Mouse (Mus musculus): ENCODE measurements around the gene Galm. TPM values are rescaled to one million over a fixed set of nuclear protein-coding genes. Genes with fewer than 3 reads are reported as not detected.
A peak's percentile ranks its signal among the peaks of the same experiment; 100 is the strongest.

The Galm gene
- polyA plus RNA-seq, 1 experiment from 2014 or later, result 20.0 TPM

- no peaks in the 10 kb centered on the region for H3K36me3 ChIP-seq
- WGBS, result 25% methylated on average over 5 of the region's 5 CpGs
- no peaks in the 10 kb centered on the region for H3K27me3 ChIP-seq
- H3K4me3 ChIP-seq, result no peak overlapping the region
- no peak overlapping the region for H3K4me2 ChIP-seq
- peak; percentile 76 for ATAC-seq (ENCODE audit: insufficient number of reproducible peaks, insufficient read depth, low FRiP score, low TSS enrichment, low read depth)
- H3K4me1 ChIP-seq, result peaks cover 5% of the 10 kb centered on the region
- H3K9me3 ChIP-seq, result no peaks in the 10 kb centered on the region
- H3K27ac ChIP-seq, result no peak overlapping the region
- H3K9ac ChIP-seq, result no peak overlapping the region
Measured at GRCm38 (mm10) chr17:80151353-80151752, 24.1 kb downstream of the Galm start.

DNA sequence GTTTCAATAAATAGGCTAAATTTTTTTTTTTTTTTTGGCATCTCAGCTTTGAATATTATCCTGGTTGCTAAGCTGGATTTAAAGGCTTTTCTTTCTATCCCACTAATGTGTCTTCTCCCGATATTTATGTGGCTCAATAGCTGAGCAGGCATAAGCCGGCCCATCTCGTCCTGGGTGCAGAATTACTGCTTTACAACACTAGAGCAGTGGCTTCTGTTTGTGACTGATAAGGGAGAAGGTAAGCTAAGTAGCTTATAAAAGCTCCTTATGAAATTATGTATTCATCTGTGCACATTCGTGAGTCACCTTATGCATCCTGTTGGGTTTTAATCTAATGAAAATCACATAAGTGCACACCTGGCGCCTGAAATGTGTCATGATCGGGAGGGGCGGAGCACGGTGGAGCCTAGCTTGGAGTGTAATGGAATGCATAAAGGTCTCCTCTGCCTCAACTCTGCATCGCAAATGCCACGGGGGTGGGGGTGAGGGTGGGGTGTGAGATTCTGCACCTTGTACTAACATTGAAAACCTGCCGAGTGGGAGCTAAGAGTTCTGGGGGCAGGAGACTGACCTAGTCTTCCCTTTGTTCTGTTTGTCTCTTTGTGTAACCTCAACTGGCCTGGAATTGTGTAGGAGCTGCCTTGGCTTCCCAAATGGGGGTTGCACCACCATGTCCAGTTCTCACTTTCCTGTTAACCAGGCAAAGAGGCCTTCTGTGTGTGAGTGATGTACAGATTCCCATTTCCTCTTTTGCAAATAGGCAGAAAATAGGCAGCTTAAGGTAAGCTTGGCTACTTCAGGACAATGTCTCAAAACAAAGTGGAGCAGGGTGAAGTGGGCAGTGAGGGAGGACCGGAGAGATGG is 25.7 kb downstream of the Galm start:
- Histone ChIP-seq H3K9ac (no peak overlapping the region), H3K27ac (no peak overlapping the region), H3K4me3 (no peak overlapping the region), H3K4me1 (peaks cover 5% of the 10 kb centered on the region), H3K4me2 (no peak overlapping the region), H3K36me3 (no peaks in the 10 kb centered on the region), H3K27me3 (no peaks in the 10 kb centered on the region), H3K9me3 (no peaks in the 10 kb centered on the region)
- 75% methylated on average over 12 of the region's 12 CpGs for WGBS
- no peak for ATAC-seq (ENCODE audit: insufficient number of reproducible peaks, insufficient read depth, low FRiP score, low TSS enrichment, low read depth)

DNA sequence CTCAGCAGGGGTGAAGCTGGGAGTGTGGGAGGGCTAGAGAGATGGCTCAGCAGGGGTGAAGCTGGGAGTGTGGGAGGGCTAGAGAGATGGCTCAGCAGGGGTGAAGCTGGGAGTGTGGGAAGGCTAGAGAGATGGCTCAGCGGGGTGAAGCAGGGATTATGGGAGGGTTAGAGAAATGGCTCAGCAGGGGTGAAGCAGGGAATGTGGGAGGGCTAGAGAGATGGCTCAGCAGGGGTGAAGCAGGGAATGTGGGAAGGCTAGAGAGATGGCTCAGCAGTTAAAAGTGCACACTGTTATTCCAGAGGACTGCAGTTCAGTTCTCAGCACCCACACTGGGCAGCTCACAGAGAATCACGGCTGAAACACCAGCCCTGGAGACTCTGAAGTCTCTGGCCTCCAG is 26.4 kb downstream of the Galm start:
- H3K9ac ChIP-seq, result no peak overlapping the region
- H3K27me3 ChIP-seq, result no peaks in the 10 kb centered on the region
- ATAC-seq (ENCODE audit: insufficient number of reproducible peaks, insufficient read depth, low FRiP score, low TSS enrichment, low read depth), result no peak
- H3K4me2 ChIP-seq, result no peak overlapping the region
- no peaks in the 10 kb centered on the region for H3K4me1 ChIP-seq
- WGBS, result 56% methylated on average over 2 of the region's 2 CpGs
- no peaks in the 10 kb centered on the region for H3K9me3 ChIP-seq
- H3K4me3 ChIP-seq, result no peak overlapping the region
- H3K36me3 ChIP-seq, result no peaks in the 10 kb centered on the region
- H3K27ac ChIP-seq, result no peak overlapping the region

DNA sequence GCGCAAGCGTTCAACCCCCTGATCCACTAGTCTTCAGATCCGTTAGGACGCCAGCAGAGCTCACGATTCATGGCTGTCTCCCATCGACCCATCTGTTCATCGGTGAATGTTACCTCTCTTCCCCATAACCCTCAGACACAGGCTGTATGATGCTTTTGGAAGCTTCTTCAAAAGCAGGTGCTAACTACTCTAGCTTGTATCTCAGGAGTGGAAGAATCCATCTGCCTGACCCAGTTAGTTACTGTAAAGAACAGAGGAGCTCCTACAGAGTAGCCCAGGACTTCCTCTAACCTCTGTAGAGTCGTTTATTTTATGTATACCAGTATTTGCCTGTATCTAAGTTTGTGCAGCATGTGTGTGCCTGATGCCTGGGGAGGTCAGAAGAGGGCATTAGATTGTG is 29.6 kb downstream of the Galm start:
- 90% methylated on average over 8 of the region's 8 CpGs for WGBS

DNA sequence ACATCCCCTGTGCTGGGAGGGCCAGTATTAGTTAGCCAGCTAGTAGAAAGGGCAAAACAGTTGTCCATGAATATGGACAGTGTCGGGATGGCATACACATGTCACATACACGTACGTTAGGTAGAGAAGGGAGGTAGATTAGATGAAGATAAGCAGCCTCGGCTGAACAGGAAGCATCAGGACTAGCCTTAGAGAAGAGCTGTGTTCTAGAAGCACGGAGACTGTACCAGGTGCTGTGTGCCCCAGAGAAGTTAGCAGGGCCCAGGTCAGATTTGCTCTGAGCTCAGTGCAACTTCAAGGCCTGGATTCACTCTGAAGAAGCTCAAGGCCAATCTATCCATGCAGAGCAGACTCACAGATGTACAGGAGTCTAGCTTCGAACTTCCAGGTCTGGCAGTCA is 30.2 kb downstream of the Galm start:
- Histone ChIP-seq H3K27me3 (no peaks in the 10 kb centered on the region), H3K36me3 (no peaks in the 10 kb centered on the region), H3K4me1 (no peaks in the 10 kb centered on the region), H3K4me2 (no peak overlapping the region), H3K4me3 (no peak overlapping the region), H3K27ac (no peak overlapping the region), H3K9ac (no peak overlapping the region), H3K9me3 (no peaks in the 10 kb centered on the region)
- ATAC-seq (ENCODE audit: insufficient number of reproducible peaks, insufficient read depth, low FRiP score, low TSS enrichment, low read depth), result no peak
- 88% methylated on average over 6 of the region's 6 CpGs for WGBS

More for the DNA sequence above, 29.6 kb downstream of the Galm start:
- Histone ChIP-seq H3K27ac (no peak overlapping the region), H3K27me3 (no peaks in the 10 kb centered on the region), H3K9me3 (no peaks in the 10 kb centered on the region), H3K4me3 (no peak overlapping the region), H3K4me2 (no peak overlapping the region), H3K9ac (no peak overlapping the region), H3K4me1 (no peaks in the 10 kb centered on the region), H3K36me3 (no peaks in the 10 kb centered on the region)
- ATAC-seq (ENCODE audit: insufficient number of reproducible peaks, insufficient read depth, low FRiP score, low TSS enrichment, low read depth), result no peak

DNA sequence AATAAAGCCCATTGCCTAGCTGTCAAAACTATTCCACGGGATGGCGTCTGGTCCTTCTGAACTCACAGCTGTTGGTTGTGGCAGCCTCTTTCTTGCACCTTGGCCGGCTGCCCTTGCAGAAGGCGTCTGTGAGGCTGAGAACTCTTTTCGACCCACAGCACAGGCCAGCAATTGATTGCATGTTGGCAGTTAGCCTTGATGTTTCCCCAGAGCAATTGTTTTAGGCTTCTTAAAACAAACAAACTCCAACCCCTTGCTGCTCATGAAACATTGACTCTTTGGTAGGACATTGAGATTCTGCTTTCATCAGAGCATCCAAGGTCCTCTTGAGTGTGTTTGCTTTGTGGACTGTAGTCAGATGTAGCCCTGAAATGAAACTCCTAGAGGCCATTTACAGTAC is 33.2 kb downstream of the Galm start:
- H3K4me1 ChIP-seq, result no peaks in the 10 kb centered on the region
- H3K9ac ChIP-seq, result no peak overlapping the region
- no peaks in the 10 kb centered on the region for H3K9me3 ChIP-seq
- no peak overlapping the region for H3K4me2 ChIP-seq
- no peaks in the 10 kb centered on the region for H3K27me3 ChIP-seq
- 66% methylated on average over 5 of the region's 5 CpGs for WGBS
- H3K27ac ChIP-seq, result no peak overlapping the region
- no peak for ATAC-seq (ENCODE audit: insufficient number of reproducible peaks, insufficient read depth, low FRiP score, low TSS enrichment, low read depth)
- H3K36me3 ChIP-seq, result no peaks in the 10 kb centered on the region
- no peak overlapping the region for H3K4me3 ChIP-seq

DNA sequence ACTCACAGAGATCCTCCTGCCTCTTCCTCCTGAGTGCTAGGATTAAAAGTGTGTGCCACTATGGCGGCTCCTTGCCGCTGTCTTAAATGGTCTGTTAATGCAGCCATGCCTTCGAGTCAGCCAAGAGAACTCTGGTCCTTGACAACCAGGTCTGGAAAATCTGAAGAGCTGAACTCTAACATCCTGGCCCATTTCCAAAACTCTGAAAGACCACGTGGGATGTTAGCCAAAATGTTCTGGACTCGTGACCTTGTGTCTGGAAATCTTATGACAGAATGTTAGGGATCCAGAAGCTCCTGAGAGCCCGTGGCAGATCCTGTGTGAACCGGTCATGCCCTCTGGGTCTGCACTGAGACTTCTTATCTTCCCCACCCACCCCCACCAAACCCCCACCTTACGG is 36.7 kb downstream of the Galm start:
- H3K9me3 ChIP-seq, result no peaks in the 10 kb centered on the region
- no peak for ATAC-seq (ENCODE audit: insufficient number of reproducible peaks, insufficient read depth, low FRiP score, low TSS enrichment, low read depth)
- H3K4me3 ChIP-seq, result no peak overlapping the region
- 88% methylated on average over 8 of the region's 8 CpGs for WGBS
- no peak overlapping the region for H3K4me2 ChIP-seq
- no peaks in the 10 kb centered on the region for H3K27me3 ChIP-seq
- H3K27ac ChIP-seq, result no peak overlapping the region
- no peaks in the 10 kb centered on the region for H3K36me3 ChIP-seq
- peaks cover 16% of the 10 kb centered on the region for H3K4me1 ChIP-seq
- no peak overlapping the region for H3K9ac ChIP-seq

- Histone ChIP-seq H3K36me3 (no peaks in the 10 kb centered on the region), H3K9ac (no peak overlapping the region), H3K4me1 (peaks cover 16% of the 10 kb centered on the region), H3K4me3 (no peak overlapping the region), H3K27ac (no peak overlapping the region), H3K9me3 (no peaks in the 10 kb centered on the region), H3K27me3 (no peaks in the 10 kb centered on the region), H3K4me2 (no peak overlapping the region)
- ATAC-seq (ENCODE audit: insufficient number of reproducible peaks, insufficient read depth, low FRiP score, low TSS enrichment, low read depth), result no peak
- WGBS, result 62% methylated on average over 6 of the region's 6 CpGs
Measured at GRCm38 (mm10) chr17:80165741-80166140, 38.5 kb downstream of the Galm start.

GRCm38 (mm10) chr17:80166346-80166745 is 39.1 kb downstream of the Galm start:
- Histone ChIP-seq H3K4me3 (no peak overlapping the region), H3K9me3 (no peaks in the 10 kb centered on the region), H3K27me3 (no peaks in the 10 kb centered on the region), H3K27ac (no peak overlapping the region), H3K9ac (no peak overlapping the region), H3K4me1 (peaks cover 16% of the 10 kb centered on the region), H3K36me3 (no peaks in the 10 kb centered on the region), H3K4me2 (no peak overlapping the region)
- 86% methylated on average over 6 of the region's 6 CpGs for WGBS
- no peak for ATAC-seq (ENCODE audit: insufficient number of reproducible peaks, insufficient read depth, low FRiP score, low TSS enrichment, low read depth)

DNA sequence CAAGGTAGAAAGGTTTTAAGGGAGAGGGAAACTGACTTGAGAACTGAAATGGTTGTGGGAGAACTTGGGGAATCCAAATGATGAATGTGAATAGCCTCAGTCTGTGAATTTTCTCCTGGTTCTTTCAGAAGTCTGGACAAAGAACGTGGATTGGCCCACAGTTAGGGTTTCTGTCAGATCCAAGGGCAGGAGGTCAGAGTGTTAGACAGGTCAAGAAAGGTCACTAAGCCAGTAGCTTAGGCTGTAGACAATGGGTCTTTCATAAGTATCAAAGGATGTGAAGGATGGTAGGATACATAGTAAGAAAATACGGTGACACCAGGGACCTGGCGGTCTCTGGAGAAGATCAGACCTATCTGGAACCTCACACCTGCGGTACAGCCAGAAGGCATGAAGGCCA is 40.2 kb downstream of the Galm start:
- ATAC-seq (ENCODE audit: insufficient number of reproducible peaks, insufficient read depth, low FRiP score, low TSS enrichment, low read depth), result no peak
- WGBS, result 33% methylated on average over 4 of the region's 4 CpGs
- H3K4me3 ChIP-seq, result no peak overlapping the region
- H3K4me2 ChIP-seq, result no peak overlapping the region
- peaks cover 16% of the 10 kb centered on the region for H3K4me1 ChIP-seq
- no peaks in the 10 kb centered on the region for H3K27me3 ChIP-seq
- H3K9me3 ChIP-seq, result no peaks in the 10 kb centered on the region
- H3K36me3 ChIP-seq, result no peaks in the 10 kb centered on the region
- no peak overlapping the region for H3K27ac ChIP-seq
- H3K9ac ChIP-seq, result no peak overlapping the region

- no peak overlapping the region for H3K4me3 ChIP-seq
- H3K9me3 ChIP-seq, result no peaks in the 10 kb centered on the region
- no peak overlapping the region for H3K27ac ChIP-seq
- H3K4me1 ChIP-seq, result peaks cover 16% of the 10 kb centered on the region
- H3K27me3 ChIP-seq, result no peaks in the 10 kb centered on the region
- 32% methylated on average over 7 of the region's 7 CpGs for WGBS
- H3K9ac ChIP-seq, result no peak overlapping the region
- no peaks in the 10 kb centered on the region for H3K36me3 ChIP-seq
- no peak for ATAC-seq (ENCODE audit: insufficient number of reproducible peaks, insufficient read depth, low FRiP score, low TSS enrichment, low read depth)
- H3K4me2 ChIP-seq, result peak overlapping the region; percentile 45
Measured at GRCm38 (mm10) chr17:80167851-80168251, 40.6 kb downstream of the Galm start.

- peak overlapping the region; percentile 44; the same call in 1 of the 2 replicates for H3K9ac ChIP-seq
- H3K4me2 ChIP-seq, result peak overlapping the region; percentile 45
- peak; percentile 53; the same call in 1 of the 2 replicates for ATAC-seq (ENCODE audit: insufficient number of reproducible peaks, insufficient read depth, low FRiP score, low TSS enrichment, low read depth)
- no peaks in the 10 kb centered on the region for H3K27me3 ChIP-seq
- peak overlapping the region; percentile 8; the same call in 1 of the 2 replicates for H3K4me3 ChIP-seq
- H3K36me3 ChIP-seq, result no peaks in the 10 kb centered on the region
- 25% methylated on average over 16 of the region's 16 CpGs for WGBS
- peaks cover 16% of the 10 kb centered on the region for H3K4me1 ChIP-seq
- no peaks in the 10 kb centered on the region for H3K9me3 ChIP-seq
- 0 out of 2 replicates have a peak overlapping the region, but pooled peaks have one; percentile 35 for H3K27ac ChIP-seq
Measured at GRCm38 (mm10) chr17:80168425-80169182, 41.3 kb downstream of the Galm start.

Data from embryonic facial prominence, embryonic 13.5 days (tissue).